Mouse (Mus musculus) c-Kit-positive CD71-positive TER-119-positive erythroid progenitor cells, embryonic 14.5 days (primary cell): ENCODE measurements around the gene Ddx51.

Experiments used
- DNase-seq: peaks from one replicate; pipeline ENCODE4 v3.0.0-alpha.2; 2013; ENCODE audit warnings: low spot score

Ddx51 gene

DNA sequence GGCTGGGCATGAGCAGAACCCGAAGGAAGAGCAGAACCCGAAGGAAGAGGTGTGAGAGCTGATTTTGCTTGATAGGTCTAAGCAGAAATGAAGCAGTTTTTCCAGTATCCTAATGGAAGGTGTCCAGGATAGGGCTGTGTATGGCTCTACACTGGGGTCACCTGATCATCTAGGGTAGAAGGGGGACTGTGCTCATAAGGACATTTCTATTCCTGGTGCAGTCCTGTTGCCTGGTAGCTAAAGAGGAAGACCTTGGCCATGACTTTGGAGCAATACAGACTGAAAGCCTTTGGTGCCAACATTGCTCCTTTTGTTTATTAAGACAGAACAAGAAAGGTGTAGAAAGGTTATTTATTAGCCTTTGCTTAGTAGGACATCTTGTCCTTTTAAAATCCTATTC lies 10.8 kb downstream of the Ddx51 start:
- no peak for DNase-seq

- no peak for DNase-seq
Observed at GRCm38 (mm10) chr5:110664750-110665269, 11.6 kb downstream of the Ddx51 start.

DNA sequence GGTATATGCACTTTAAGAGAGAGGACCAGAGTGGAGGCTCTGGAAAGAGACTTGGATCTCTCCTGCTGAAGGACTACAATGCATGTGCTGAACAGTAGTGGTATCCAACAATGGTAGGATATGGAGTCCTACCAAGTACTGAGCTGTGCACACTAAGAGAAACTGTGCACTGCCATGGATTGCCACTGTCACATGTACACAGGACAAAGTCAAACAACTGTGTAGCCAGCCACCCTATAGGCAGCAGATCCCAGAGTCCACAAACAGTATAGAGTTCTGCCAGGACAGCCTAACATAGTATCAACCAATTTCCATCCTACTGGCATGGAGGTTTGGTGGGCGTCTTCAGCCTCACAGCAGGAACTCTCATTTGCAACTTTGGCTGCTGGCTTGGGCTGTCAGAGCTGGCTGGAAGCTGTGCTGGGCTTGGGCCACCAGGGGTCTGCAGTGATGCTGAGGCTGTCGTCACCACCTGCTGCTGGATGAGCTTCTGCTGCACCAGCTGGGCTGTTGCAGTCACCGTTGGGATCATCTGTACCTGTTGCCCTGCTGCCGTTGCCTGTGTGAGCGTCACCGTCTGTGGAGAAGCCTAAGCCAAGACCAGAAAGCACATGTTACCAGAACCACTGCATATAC lies 12.4 kb downstream of the Ddx51 start:
- DNase-seq, result no peak

- DNase-seq, result no peak
Observed at GRCm38 (mm10) chr5:110682041-110682440, 28.8 kb downstream of the Ddx51 start.

GRCm38 (mm10) chr5:110698617-110699016 lies 45.4 kb downstream of the Ddx51 start:
- no peak for DNase-seq

GRCm38 (mm10) chr5:110704004-110704403 lies 50.8 kb downstream of the Ddx51 start:
- no peak for DNase-seq

DNA sequence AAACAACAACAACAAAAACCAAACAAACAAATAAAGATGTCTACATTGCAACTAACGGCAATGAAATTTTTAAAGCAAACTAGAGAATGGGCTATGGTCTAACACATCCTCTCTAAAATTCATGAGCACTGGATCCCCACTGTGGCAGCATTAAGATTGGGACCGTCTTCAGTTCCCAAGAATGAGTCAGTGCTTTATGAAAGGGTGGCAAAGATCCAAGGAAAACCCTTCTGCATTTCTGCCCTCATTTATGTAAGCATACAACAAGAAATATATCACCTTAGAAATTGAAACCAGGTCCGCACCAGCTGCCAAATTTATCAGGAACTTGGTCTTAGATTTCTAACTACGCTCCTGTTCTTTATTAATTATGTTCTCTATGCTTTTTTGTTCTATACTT lies 56.0 kb downstream of the Ddx51 start:
- no peak for DNase-seq
